Mouse (Mus musculus) cerebellum, postnatal 25 days (tissue): ENCODE measurements around the gene Mrpl37.
A peak's percentile ranks its signal among the peaks of the same experiment; 100 is the strongest.

Experiments used
- DNase-seq, 2 experiments: peaks; one replicate each; pipeline ENCODE4 v3.0.0; 2021; ENCODE audit warnings: mixed read lengths in 2 of 2

Gene Mrpl37

GRCm38 (mm10) chr4:107017257-107017656 lies 49.4 kb downstream of the Mrpl37 start:
- DNase-seq: no peak

DNA sequence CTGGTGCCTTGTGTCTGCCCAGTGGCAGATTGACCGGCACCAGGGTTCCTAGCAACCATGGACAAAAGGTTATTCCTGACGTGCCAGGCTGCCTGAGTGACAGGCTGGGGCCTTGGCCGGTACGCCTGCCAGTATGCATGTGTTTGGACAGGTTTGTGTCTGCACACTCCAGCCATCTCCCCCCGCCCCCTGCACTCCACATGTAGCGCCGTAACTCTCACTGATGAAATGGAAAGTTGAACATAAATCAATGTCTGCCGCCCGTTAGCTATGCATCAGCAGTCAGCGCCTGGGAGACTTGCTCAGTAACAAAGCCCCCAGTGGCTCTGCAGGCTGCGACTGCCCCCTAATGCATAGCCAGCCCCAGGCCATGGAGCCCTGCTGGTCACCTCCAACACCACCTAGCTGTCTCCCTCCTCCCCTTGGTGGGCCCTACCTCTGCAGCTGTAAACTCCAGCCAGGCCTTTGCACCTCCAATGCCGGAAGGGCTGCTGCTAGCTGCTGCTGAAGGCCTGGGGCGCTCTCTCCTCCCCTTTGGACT lies 50.6 kb downstream of the Mrpl37 start:
- DNase-seq: peak; percentile 53 to 66

DNA sequence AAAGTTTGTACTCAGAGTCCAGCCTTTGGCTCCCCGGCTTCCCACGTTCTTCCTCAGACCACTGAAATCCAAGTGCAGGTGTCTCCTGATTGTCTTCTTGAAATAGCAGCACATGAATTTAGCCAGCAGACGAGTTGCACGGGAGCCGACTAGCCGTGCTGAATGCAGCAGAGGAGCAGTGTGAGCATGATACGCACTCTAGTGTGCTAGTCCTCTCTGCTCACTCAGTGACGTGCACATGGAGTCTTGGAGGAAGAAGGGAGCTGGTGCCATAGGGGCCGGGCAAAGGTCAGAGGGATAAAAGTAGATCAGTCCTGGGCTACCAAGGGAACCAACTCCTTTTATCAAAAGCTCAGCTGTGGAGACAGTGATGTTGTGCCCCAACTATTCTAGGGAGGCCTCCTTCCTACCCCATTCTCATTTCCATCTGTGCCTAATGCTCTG lies 52.8 kb downstream of the Mrpl37 start:
- DNase-seq: no peak

- no peak for DNase-seq
Measured at GRCm38 (mm10) chr4:107013119-107013816, 53.4 kb downstream of the Mrpl37 start.

GRCm38 (mm10) chr4:107012574-107012973 lies 54.1 kb downstream of the Mrpl37 start:
- peak; percentile 82 to 87 for DNase-seq

- peak; percentile 61 to 63 for DNase-seq
Measured at GRCm38 (mm10) chr4:107012005-107012478, 54.6 kb downstream of the Mrpl37 start.

DNA sequence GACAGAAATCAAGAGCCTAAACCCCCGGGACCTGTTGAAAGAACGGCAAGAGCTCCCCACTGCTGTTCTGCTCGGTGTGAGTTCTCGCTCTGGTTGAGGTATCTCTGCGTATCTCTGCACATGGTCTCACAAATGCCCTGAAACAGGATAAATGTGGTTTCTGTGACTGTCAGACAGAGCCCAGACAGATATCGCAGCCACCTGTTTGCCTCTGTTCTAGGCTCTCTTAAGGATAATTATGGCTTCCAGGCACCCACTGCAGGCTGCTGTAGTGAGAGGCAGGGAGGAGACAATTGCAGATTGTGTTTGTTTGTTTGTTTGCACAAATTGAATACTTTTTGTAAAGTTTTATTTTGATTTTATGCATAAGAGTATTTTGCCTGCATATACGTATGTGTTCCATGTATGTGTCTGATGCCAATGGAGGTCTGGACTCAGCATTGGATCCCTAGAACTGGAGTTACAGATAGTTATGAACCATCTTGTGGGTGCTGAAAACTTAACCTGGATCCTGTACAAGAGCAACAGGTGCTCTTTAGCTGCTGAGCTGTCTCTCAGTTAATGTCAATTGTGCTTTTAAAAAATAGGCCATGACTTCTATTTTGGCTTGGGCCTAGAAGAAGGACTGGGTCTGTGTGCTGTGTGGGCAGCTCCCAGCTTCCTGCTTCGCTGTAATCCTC lies 55.2 kb downstream of the Mrpl37 start:
- no peak for DNase-seq

- DNase-seq: peak; percentile 68 to 80
Measured at GRCm38 (mm10) chr4:107009548-107009947, 57.1 kb downstream of the Mrpl37 start.

DNA sequence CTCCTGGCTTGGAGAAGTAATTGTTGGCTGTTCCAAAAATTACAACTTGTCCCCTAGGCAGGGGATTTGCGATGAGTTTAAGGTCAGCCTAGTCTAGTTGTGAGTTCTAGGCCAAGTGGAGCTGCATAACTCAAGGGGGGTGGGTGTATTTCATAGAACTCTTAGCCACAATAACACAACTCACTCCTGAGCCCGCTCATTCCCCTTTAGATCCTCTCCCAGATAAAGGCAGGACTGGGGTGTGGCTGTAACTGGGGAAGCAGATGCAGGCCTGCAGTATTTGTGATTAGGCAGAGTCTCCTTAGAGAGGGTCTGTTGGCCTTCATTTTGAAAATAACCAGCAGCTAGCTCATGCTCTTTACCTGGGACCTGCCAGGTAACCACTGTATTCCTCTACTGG lies 58.5 kb downstream of the Mrpl37 start:
- DNase-seq: no peak

DNA sequence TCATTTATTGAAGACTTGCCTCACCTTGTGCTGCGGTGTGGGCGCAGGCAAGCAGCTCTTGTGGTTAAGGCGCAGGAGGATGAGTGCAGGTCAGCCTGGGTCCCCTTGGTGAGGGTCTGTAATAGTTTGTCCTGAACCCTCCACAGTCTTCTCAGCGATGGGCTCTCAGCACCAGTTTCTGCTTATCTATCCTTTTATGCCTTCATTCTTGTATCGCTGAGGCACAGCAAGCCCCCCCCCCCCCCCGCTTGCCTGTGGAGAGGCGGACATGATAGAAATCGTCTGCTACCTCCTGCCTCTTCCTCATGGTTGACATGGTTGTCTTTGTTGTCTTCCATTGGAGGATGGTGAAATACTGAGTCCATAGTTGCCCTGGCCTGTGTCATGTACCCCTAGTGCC lies 59.3 kb downstream of the Mrpl37 start:
- no peak for DNase-seq

DNA sequence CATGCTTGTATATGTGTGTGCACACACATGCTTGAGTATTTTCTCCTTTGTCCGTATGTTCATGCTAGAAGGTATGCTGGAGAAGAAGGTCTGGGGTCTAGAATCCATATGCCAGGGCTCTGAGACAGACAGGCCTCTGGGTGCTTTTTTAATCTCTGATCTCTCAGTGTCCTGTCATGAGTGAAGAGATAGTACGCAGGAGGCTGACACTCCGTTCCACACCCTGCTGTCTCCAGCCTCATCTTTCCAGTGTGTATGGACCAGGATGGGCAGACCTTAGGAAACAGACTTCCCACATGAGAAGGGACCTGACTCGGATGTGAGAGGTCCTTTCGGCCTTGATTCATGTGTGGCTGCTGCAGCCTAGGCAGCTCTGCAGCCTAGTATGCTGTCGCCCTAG lies 59.9 kb downstream of the Mrpl37 start:
- no peak for DNase-seq

DNA sequence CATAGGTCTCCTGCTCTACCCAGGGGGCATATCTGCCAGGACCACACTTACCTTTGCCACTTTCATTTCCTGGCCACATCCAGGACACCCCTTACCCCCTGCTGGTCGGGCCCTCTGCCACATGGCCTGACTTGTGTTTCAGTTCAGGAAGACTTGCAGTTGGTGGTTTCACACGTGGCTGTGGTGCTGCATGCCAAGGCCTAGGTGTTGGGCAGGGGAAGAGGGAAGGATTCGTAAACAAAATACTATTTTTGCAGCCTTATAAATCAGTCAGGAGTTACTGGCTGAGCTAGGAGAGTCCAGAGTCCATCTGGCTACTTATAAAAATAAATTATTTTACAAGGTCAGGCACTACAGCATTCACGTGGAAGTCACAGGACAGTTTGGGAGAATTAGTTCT lies 60.4 kb downstream of the Mrpl37 start:
- peak; percentile 65 to 75 for DNase-seq
